Mouse (Mus musculus) neural tube, embryonic 11.5 days (tissue): ENCODE data around the gene Tnxb. TPM values are rescaled to one million over a fixed set of nuclear protein-coding genes. Genes with fewer than 3 reads are reported as not detected.
"Not testable (repeated sequence)": the region's sequence is repeated elsewhere in the genome, so short reads cannot be mapped to it uniquely, and the experiment has no call there.

ENCODE experiments used
- ATAC-seq: fragments of 200-750 bp; cut with Nextera tagmentation; 2 replicates; pipeline ENCODE4 v1.8.0; 2017; ENCODE audit warnings: moderate number of reproducible peaks, mild to moderate bottlenecking, moderate TSS enrichment, moderate library complexity; ENCODE audit not compliant: insufficient read depth, low FRiP score, low TSS enrichment
- DNase-seq: peaks from one replicate; pipeline ENCODE4 v3.0.0-alpha.2; 2015; ENCODE audit warnings: low spot score
- H3K27ac ChIP-seq: fragments of 300-500 bp; sonication (generic); 2 replicates; pipeline ENCODE4 v1.5.1; 2014; ENCODE audit warnings: low read depth, mild to moderate bottlenecking, low read length
- H3K27me3 ChIP-seq: fragments of 300-500 bp; sonication (generic); 2 replicates; pipeline ENCODE4 v1.6.1; 2014; ENCODE audit warnings: mild to moderate bottlenecking, low read length, mixed read lengths; ENCODE audit not compliant: control insufficient read depth, insufficient read depth
- H3K36me3 ChIP-seq: fragments of 300-500 bp; sonication (generic); 2 replicates; pipeline ENCODE4 v1.6.1; 2014; ENCODE audit warnings: mild to moderate bottlenecking, low read length, moderate library complexity, mixed read lengths; ENCODE audit not compliant: control insufficient read depth, insufficient read depth
- H3K4me1 ChIP-seq: fragments of 300-500 bp; sonication (generic); 2 replicates; pipeline ENCODE4 v1.6.1; 2014; ENCODE audit warnings: low read length, mixed read lengths; ENCODE audit not compliant: control insufficient read depth, insufficient read depth
- H3K4me2 ChIP-seq: fragments of 300-500 bp; sonication (generic); 2 replicates; pipeline ENCODE4 v1.6.1; 2014; ENCODE audit warnings: low read depth, mild to moderate bottlenecking, moderate library complexity
- H3K4me3 ChIP-seq: fragments of 300-500 bp; sonication (generic); 2 replicates; pipeline ENCODE4 v1.5.1; 2014; ENCODE audit warnings: low read depth, low read length
- H3K9ac ChIP-seq: fragments of 300-500 bp; sonication (generic); 2 replicates; pipeline ENCODE4 v1.6.1; 2014; ENCODE audit warnings: mild to moderate bottlenecking, low read length
- H3K9me3 ChIP-seq: fragments of 300-500 bp; sonication (generic); 2 replicates; pipeline ENCODE4 v1.6.1; 2016; ENCODE audit warnings: low read length; ENCODE audit not compliant: control insufficient read depth
- WGBS: fragments of 180-500 bp; shearing (Covaris S2); extraction: QIAGEN DNeasy Blood & Tissue Kit; methylation state at CpG from one replicate; pipeline ENCODE4 v1.1.7; 2014; 5-methylcytosine and 5-hydroxymethylcytosine counted together
- polyA plus RNA-seq: library from polyadenylated mRNA; unstranded; fragments of >200 nt; fragmentation: Nextera tagmentation; extraction: Ambion mirVana; gene quantifications from 2 replicates; pipeline ENCODE4 v1.2.1, GENCODE M21; 2014

The Tnxb gene
- polyA plus RNA-seq, 1 experiment from 2014 or later: 0.03 TPM

DNA sequence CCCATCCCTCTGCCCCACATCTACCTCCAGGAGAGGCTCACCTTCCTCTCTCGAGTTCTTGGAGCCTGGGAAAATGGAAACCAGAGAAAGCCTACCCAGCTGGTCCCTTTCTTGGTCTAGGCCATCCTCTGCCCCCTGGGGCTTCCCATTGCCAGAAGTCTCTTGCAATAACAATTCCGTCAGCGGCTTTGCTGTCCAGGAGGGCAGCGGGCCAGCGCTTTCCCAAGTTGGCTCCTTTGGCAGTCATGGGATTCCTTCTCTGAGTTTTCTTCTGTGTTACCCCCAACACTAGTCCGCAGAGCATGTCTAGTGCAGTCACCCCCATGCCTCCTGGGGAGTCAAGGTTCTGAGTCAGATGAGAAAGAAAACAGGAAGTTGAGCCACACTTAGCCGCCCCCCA is 22.6 kb downstream of the Tnxb start:
- Histone ChIP-seq H3K4me1 (no peaks in the 10 kb centered on the region), H3K27ac (no peak overlapping the region), H3K4me2 (no peak overlapping the region), H3K9ac (no peak overlapping the region), H3K27me3 (no peaks in the 10 kb centered on the region), H3K36me3 (no peaks in the 10 kb centered on the region), H3K9me3 (no peaks in the 10 kb centered on the region), H3K4me3 (no peak overlapping the region)
- DNase-seq (no peak), ATAC-seq (no peak)
- WGBS: 71% methylated on average over 7 of the region's 7 CpGs

DNA sequence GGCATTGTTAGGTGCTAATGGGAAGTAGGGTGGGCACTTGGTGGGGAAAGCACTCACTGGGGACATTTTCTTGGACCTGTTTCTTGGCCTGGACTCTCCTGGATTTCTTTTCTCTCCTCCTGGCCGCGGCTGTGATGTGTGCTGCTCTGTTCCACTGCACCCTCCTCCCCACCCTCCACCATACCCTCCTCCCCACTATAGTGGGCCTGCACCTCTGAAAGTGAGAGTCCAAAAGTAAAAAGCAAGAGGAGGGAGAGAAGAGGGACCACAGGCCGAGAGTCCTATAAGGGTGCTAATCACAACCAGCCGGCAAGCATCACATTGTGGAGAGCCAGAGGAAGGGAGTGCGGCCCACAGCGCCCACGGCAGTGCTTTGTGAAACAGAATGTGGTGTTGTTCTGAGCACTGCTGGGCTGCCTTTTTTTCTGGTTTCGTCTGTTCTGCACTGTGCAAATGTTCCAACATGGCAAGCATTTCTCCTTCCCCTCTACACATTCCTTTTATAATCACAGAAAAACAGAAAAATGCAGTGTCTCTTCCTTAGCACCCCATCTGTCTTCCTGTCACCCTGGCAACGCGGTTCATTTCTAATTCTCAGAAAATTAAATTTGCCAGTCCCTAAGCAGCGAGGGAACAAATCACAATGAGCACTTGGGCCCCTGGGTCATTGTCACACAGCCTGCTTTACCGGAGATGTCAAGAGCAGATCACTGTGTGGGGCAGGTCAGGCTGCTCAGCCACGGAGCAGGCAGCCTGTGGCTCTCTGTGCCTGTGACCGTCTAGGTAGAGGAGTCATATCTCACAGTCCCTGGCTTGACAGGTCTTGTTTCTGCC is 29.5 kb downstream of the Tnxb start:
- Histone ChIP-seq H3K4me2 (no peak overlapping the region), H3K4me1 (no peaks in the 10 kb centered on the region), H3K27me3 (no peaks in the 10 kb centered on the region), H3K9ac (no peak overlapping the region), H3K4me3 (no peak overlapping the region), H3K36me3 (no peaks in the 10 kb centered on the region), H3K27ac (no peak overlapping the region), H3K9me3 (no peaks in the 10 kb centered on the region)
- no peak for ATAC-seq
- DNase-seq: peak; percentile 21
- 61% methylated on average over 14 of the region's 14 CpGs for WGBS

DNA sequence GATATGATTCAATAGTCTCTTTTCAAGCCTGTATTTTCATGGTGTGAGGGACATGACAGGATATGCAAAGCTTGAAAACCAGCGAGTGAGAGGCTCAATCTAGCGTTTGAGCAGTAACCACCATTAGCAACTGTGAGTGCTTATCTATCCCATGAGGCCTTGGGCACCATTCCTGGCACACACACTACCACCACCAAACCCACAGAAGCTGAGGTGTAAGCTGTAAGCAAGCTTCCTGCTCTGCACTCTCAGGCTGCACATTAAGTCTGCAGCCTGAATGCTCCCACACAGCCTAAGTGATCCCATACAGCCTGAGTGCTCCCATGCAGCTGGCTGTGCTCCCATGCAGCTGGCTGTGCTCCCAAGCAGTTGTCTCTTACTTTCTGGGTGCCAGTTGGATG is 30.3 kb downstream of the Tnxb start:
- Histone ChIP-seq H3K4me2 (no peak overlapping the region), H3K4me3 (no peak overlapping the region), H3K9me3 (no peaks in the 10 kb centered on the region), H3K27me3 (no peaks in the 10 kb centered on the region), H3K36me3 (no peaks in the 10 kb centered on the region), H3K4me1 (no peaks in the 10 kb centered on the region), H3K27ac (no peak overlapping the region), H3K9ac (no peak overlapping the region)
- ATAC-seq (no peak), DNase-seq (no peak)
- WGBS: 77% methylated on average over 2 of the region's 2 CpGs

- H3K27me3 ChIP-seq, DNase-seq, H3K27ac ChIP-seq, H3K4me1 ChIP-seq, ATAC-seq, H3K9me3 ChIP-seq, H3K4me2 ChIP-seq, H3K9ac ChIP-seq, H3K36me3 ChIP-seq, H3K4me3 ChIP-seq: not testable (repeated sequence)
- WGBS: 83% methylated on average over 2 of the region's 2 CpGs
Observed at GRCm38 (mm10) chr17:34706476-34706875, 36.1 kb downstream of the Tnxb start.

- no peak overlapping the region for H3K4me3 ChIP-seq
- DNase-seq (peak; percentile 34), ATAC-seq (no peak)
- no peaks in the 10 kb centered on the region for H3K4me1 ChIP-seq
- no peaks in the 10 kb centered on the region for H3K36me3 ChIP-seq
- H3K9me3 ChIP-seq: no peaks in the 10 kb centered on the region
- no peak overlapping the region for H3K4me2 ChIP-seq
- 40% methylated on average over 6 of the region's 6 CpGs for WGBS
- H3K9ac ChIP-seq: no peak overlapping the region
- H3K27me3 ChIP-seq: no peaks in the 10 kb centered on the region
- H3K27ac ChIP-seq: no peak overlapping the region
Observed at GRCm38 (mm10) chr17:34712951-34713350, 42.6 kb downstream of the Tnxb start.

- H3K9ac ChIP-seq, DNase-seq, H3K9me3 ChIP-seq, H3K27ac ChIP-seq, H3K4me1 ChIP-seq, H3K27me3 ChIP-seq, H3K4me2 ChIP-seq, H3K4me3 ChIP-seq, H3K36me3 ChIP-seq, ATAC-seq: not testable (repeated sequence)
- 80% methylated on average over 9 of the region's 9 CpGs for WGBS
Observed at GRCm38 (mm10) chr17:34714181-34714907, 44.0 kb downstream of the Tnxb start.

DNA sequence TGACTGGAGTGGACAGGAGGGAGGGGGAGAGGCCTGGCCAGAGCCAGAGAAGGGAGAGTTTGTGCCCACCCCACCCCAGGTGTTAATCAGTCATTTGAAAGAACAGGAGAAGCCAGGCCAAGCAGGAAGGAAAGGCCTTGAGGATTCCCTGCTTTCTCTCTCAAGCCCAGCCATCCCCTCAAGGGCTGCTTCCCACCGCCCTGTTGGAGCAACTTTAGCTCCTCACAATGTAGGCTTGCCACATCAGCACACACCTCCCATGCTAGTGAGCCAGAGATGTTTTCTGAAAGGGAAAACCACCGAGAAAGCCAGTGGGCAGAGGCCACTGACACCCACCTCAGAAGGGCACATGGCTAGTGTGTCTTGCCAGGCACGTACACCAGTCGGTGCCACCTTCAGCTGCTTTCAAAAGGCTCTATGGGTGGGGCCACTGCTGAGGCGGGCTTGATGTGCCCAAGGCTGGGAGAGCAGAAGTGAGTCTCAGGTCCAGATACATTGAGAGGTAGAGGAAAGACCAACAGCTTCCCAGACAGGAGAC is 44.6 kb downstream of the Tnxb start:
- not testable (repeated sequence) for H3K4me3 ChIP-seq, DNase-seq, H3K27me3 ChIP-seq, ATAC-seq, H3K4me2 ChIP-seq, H3K36me3 ChIP-seq, H3K9ac ChIP-seq, H3K9me3 ChIP-seq, H3K27ac ChIP-seq, H3K4me1 ChIP-seq
- 80% methylated on average over 5 of the region's 5 CpGs for WGBS

DNA sequence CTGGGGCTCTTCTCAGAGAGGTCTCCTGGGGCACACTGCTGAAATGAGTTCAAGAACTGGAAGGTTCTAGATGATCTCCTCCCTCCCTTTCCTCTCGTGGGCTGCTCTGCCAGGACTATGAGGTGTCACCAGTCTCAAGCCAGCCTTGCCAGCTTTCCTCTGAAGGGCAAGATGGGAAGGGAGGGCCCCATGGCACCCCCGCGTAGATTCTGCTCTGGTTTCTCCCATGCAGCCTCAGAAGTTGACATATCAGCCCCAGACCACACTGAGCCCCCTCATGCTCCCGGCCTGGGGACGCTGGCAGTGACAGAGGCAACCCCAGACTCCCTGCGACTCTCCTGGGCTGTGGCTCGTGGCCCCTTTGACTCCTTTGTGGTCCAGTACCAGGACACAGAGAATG is 45.1 kb downstream of the Tnxb start:
- not testable (repeated sequence) for H3K9me3 ChIP-seq, H3K4me2 ChIP-seq, DNase-seq, H3K27me3 ChIP-seq, H3K4me3 ChIP-seq, H3K4me1 ChIP-seq, ATAC-seq, H3K9ac ChIP-seq, H3K36me3 ChIP-seq, H3K27ac ChIP-seq
- WGBS: 86% methylated on average over 6 of the region's 7 CpGs
